Comparison of ENCODE assay signal across 25 mouse cellular contexts in genomic region chr9:77561827-77562226, GRCm38 (mm10).
"Had no signal": no experiment of that assay in that cellular context is flagged by ENCODE, and none has a peak within 500 bp of the region (broad histone marks: within the 10 kb centered on the region; RNA-seq: fewer than 3 reads in every experiment).

No protein-coding gene starts in this region.

- H3K36me3 ChIP-seq: embryonic facial prominence, embryonic 10.5 days; embryonic facial prominence, embryonic 12.5 days; embryonic facial prominence, embryonic 13.5 days; embryonic facial prominence, embryonic 15.5 days; forebrain, embryonic 12.5 days; forebrain, embryonic 15.5 days; heart, embryonic 10.5 days had no signal

- H3K4me1 ChIP-seq: embryonic facial prominence, embryonic 10.5 days; embryonic facial prominence, embryonic 12.5 days; embryonic facial prominence, embryonic 13.5 days; embryonic facial prominence, embryonic 15.5 days; forebrain, embryonic 12.5 days; forebrain, embryonic 13.5 days; forebrain, embryonic 15.5 days; heart, embryonic 10.5 days had no signal

- H3K4me3 ChIP-seq: embryonic facial prominence, embryonic 10.5 days; embryonic facial prominence, embryonic 12.5 days; embryonic facial prominence, embryonic 13.5 days; embryonic facial prominence, embryonic 15.5 days; erythroblast, embryonic 14.5 days; forebrain, embryonic 12.5 days; forebrain, embryonic 13.5 days; forebrain, embryonic 15.5 days; gastrocnemius, adult 2 months; heart, adult 2 months; heart, embryonic 10.5 days had no signal

- H3K4me2 ChIP-seq: embryonic facial prominence, embryonic 12.5 days; embryonic facial prominence, embryonic 13.5 days; embryonic facial prominence, embryonic 15.5 days; forebrain, embryonic 12.5 days; forebrain, embryonic 13.5 days; forebrain, embryonic 15.5 days had no signal

- H3K9ac ChIP-seq: embryonic facial prominence, embryonic 12.5 days; embryonic facial prominence, embryonic 13.5 days; embryonic facial prominence, embryonic 15.5 days; forebrain, embryonic 12.5 days; forebrain, embryonic 13.5 days; forebrain, embryonic 15.5 days; forebrain, postnatal 0 days had no signal

- H3K9me3 ChIP-seq: forebrain, embryonic 13.5 days; forebrain, embryonic 15.5 days had no signal

- H3K27ac ChIP-seq: embryonic facial prominence, embryonic 10.5 days; embryonic facial prominence, embryonic 12.5 days; embryonic facial prominence, embryonic 13.5 days; embryonic facial prominence, embryonic 15.5 days; forebrain, embryonic 12.5 days; forebrain, embryonic 13.5 days; forebrain, embryonic 15.5 days; gastrocnemius, adult 2 months; heart, adult 2 months; heart, embryonic 10.5 days had no signal

- DNase-seq: cerebellum, adult 9-10 months; cerebellum, adult 9-11 months; cerebellum, postnatal 10 days; cerebellum, postnatal 14 days; cerebellum, postnatal 25 days; cerebellum, postnatal 36 days; embryo, embryonic 11 days; forebrain, postnatal 0 days; gastrocnemius, adult 2 months; gastrocnemius, postnatal 10 days; gastrocnemius, postnatal 14 days; gastrocnemius, postnatal 25 days; gastrocnemius, postnatal 36 days; heart, adult 11 months; heart, adult 18-20 months; heart, adult 2 months had no signal

- H3K27me3 ChIP-seq: embryonic facial prominence, embryonic 12.5 days; embryonic facial prominence, embryonic 13.5 days; embryonic facial prominence, embryonic 15.5 days; forebrain, embryonic 12.5 days; forebrain, embryonic 13.5 days; forebrain, embryonic 15.5 days had no signal
